Mouse (Mus musculus) stomach, embryonic 15.5 days (tissue): ENCODE measurements around the gene Zbtb7a. TPM values are rescaled to one million over a fixed set of nuclear protein-coding genes. Genes with fewer than 3 reads are reported as not detected.

ENCODE experiments used
- ATAC-seq: fragments of 200-750 bp; cut with Nextera tagmentation; 2 replicates; pipeline ENCODE4 v1.8.0; 2017; ENCODE audit warnings: low read depth, moderate number of reproducible peaks, moderate TSS enrichment; ENCODE audit not compliant: insufficient read depth, low FRiP score
- H3K27ac ChIP-seq: fragments of 300-500 bp; sonication (generic); 2 replicates; pipeline ENCODE4 v1.5.1; 2015; ENCODE audit warnings: mild to moderate bottlenecking, inconsistent platforms
- H3K27me3 ChIP-seq: fragments of 300-500 bp; sonication (generic); replicated peaks from 2 replicates; pipeline ENCODE4 v1.6.1; 2015; ENCODE audit warnings: inconsistent platforms
- H3K36me3 ChIP-seq: fragments of 300-500 bp; sonication (generic); 2 replicates; pipeline ENCODE4 v1.6.1; 2015; ENCODE audit warnings: inconsistent platforms
- H3K4me1 ChIP-seq: fragments of 300-500 bp; sonication (generic); 2 replicates; pipeline ENCODE4 v1.6.1; 2015; ENCODE audit warnings: inconsistent platforms
- H3K4me2 ChIP-seq: fragments of 300-500 bp; sonication (generic); 2 replicates; pipeline ENCODE4 v1.6.1; 2015; ENCODE audit warnings: mild to moderate bottlenecking, inconsistent platforms
- H3K4me3 ChIP-seq: fragments of 300-500 bp; sonication (generic); replicated peaks from 2 replicates; pipeline ENCODE4 v1.5.1; 2015; ENCODE audit warnings: inconsistent platforms
- H3K9ac ChIP-seq: fragments of 300-500 bp; sonication (generic); 2 replicates; pipeline ENCODE4 v1.6.1; 2015; ENCODE audit warnings: inconsistent platforms
- H3K9me3 ChIP-seq: fragments of 300-500 bp; sonication (generic); 2 replicates; pipeline ENCODE4 v1.6.1; 2016; ENCODE audit warnings: inconsistent platforms
- WGBS: fragments of 180-500 bp; shearing (Covaris S2); methylation state at CpG from one replicate; pipeline ENCODE4 v1.1.7; 2015; 5-methylcytosine and 5-hydroxymethylcytosine counted together
- polyA plus RNA-seq: library from polyadenylated mRNA; unstranded; fragments of >200 nt; fragmentation: Nextera tagmentation; extraction: Ambion mirVana; gene quantifications from 2 replicates; pipeline ENCODE4 v1.2.1, GENCODE M21; 2015

The Zbtb7a gene
- polyA plus RNA-seq, 1 experiment from 2014 or later, result 60.1 TPM

DNA sequence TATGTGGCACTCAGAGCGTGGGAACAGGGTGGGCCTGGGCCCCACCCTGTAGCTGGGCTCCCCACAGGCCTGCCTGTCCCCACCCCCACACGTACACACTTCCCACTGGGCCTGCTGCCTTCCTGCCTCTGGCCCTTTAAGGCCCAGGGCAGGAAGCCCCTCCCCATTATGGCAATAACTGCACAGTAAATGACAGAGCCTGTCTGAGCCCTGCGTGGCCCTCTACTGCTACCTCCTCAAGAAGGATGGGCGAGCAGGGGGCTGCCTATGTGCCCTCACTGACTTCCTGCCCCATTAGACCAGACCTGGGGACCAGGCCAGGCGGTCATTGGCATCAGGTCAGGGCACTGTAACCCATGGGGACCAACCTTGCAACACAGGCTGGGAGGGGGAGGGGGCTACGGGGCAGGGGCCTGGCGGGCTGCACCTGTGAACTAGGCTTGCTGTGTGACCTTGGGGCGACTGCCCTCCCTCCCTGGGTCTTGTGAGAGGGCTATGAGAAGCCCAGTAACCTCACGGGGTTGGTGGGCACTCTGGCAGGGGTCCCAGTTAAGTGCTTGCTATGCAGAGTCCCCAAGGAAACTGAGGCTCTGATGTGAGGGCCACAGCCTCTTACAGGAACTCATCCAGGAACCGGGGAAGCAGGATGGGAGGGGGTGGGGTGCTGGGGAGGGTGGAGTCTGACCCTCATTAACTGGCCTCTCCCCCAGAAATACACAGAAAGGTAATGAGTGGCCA is 5.9 kb downstream of the Zbtb7a start:
- WGBS, result 39% methylated on average over 10 of the region's 10 CpGs
- no peak for ATAC-seq
- peak overlapping the region; percentile 87 for H3K27ac ChIP-seq
- H3K9ac ChIP-seq, result peak overlapping the region; percentile 19; the same call in 1 of the 2 replicates
- peaks cover 53% of the 10 kb centered on the region for H3K4me1 ChIP-seq
- no peaks in the 10 kb centered on the region for H3K9me3 ChIP-seq
- peak overlapping the region; percentile 82 for H3K4me2 ChIP-seq
- H3K4me3 ChIP-seq, result peak overlapping the region; percentile 81
- no peaks in the 10 kb centered on the region for H3K27me3 ChIP-seq
- peaks cover 29% of the 10 kb centered on the region for H3K36me3 ChIP-seq

DNA sequence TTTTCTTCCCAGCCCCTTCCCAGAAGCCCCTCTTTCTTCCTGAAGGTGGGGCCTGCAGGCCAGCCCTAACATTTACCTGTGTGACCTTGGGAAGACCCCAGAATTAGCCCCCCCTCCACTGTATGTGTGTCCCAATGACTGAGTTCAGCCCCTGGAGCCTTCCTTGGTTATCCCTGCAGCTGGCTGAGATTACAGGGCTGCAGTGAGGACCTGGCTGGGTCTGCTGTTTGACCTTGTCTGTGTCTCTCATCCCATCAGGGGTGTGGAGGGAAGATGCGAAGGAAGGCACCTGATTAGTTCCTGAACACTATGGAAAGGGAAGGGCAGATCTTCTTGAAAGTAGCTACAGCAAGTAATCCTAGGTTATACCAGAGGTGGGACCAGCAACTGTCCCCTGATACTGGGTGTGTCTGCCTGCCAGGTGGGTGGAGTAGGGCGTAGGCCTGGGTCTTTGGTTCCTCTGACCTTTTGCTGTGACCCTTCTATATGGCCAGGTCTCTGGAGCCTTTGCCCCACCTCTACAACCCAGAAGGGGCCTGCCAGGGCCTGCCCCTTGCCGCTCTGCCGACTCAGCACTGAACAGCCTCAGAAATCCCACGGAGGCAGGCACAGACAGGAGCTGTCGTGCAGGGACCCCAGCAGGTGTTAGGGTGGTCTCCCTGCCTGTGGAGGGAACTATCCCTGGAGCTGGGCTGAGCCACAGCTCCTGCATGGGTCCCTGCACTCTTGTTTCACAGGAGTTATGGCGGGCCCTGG is 6.6 kb downstream of the Zbtb7a start:
- WGBS, result 68% methylated on average over 7 of the region's 7 CpGs
- H3K9me3 ChIP-seq, result no peaks in the 10 kb centered on the region
- peaks cover 56% of the 10 kb centered on the region for H3K4me1 ChIP-seq
- H3K9ac ChIP-seq, result peak overlapping the region; percentile 10; the same call in 1 of the 2 replicates
- H3K4me2 ChIP-seq, result peak overlapping the region; percentile 82
- peak overlapping the region; percentile 81 for H3K4me3 ChIP-seq
- ATAC-seq, result no peak
- H3K27ac ChIP-seq, result peak overlapping the region; percentile 87
- no peaks in the 10 kb centered on the region for H3K27me3 ChIP-seq
- H3K36me3 ChIP-seq, result peaks cover 37% of the 10 kb centered on the region

DNA sequence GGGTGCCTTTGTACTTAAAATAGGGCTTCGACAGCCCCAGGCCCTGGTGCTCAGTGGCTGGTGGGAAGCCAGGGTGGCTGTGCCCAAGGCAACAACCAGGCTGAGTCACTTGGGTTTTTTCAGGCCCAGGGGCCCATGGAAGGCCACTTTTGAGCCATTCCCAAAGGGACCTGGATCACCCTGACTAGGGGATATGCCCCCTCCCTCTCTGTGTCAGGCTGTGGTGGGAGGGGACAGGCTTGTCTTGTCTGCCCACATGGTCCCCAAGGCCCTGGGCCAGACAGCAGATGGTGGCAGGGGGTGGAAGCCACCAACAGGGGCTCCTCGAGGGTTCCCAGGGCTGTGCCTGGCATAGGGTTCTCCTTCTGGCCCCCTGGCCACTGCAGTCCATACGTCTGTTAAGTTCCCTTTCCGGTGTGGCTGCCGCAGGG is 7.5 kb downstream of the Zbtb7a start:
- Histone ChIP-seq H3K4me3 (no peak overlapping the region), H3K27ac (peak overlapping the region; percentile 87), H3K9me3 (no peaks in the 10 kb centered on the region), H3K27me3 (no peaks in the 10 kb centered on the region), H3K9ac (0 out of 2 replicates have a peak overlapping the region, but pooled peaks have one; percentile 4), H3K4me2 (peak overlapping the region; percentile 82), H3K36me3 (peaks cover 46% of the 10 kb centered on the region), H3K4me1 (peaks cover 61% of the 10 kb centered on the region)
- ATAC-seq, result no peak
- WGBS, result 72% methylated on average over 5 of the region's 5 CpGs

- 82% methylated on average over 7 of the region's 7 CpGs for WGBS
- Histone ChIP-seq H3K4me2 (peak overlapping the region; percentile 82; the same call in 1 of the 2 replicates), H3K4me3 (no peak overlapping the region), H3K27me3 (no peaks in the 10 kb centered on the region), H3K36me3 (peaks cover 52% of the 10 kb centered on the region), H3K27ac (peak overlapping the region; percentile 87), H3K4me1 (peaks cover 61% of the 10 kb centered on the region), H3K9me3 (no peaks in the 10 kb centered on the region), H3K9ac (0 out of 2 replicates have a peak overlapping the region, but pooled peaks have one; percentile 4)
- ATAC-seq, result no peak
Measured at GRCm38 (mm10) chr10:81143157-81143633, 8.2 kb downstream of the Zbtb7a start.

GRCm38 (mm10) chr10:81143845-81144437 is 8.9 kb downstream of the Zbtb7a start:
- no peak overlapping the region for H3K4me2 ChIP-seq
- no peak overlapping the region for H3K9ac ChIP-seq
- 93% methylated on average over 52 of the region's 52 CpGs for WGBS
- no peak overlapping the region for H3K27ac ChIP-seq
- peaks cover 59% of the 10 kb centered on the region for H3K4me1 ChIP-seq
- no peak for ATAC-seq
- no peak overlapping the region for H3K4me3 ChIP-seq
- H3K27me3 ChIP-seq, result no peaks in the 10 kb centered on the region
- H3K36me3 ChIP-seq, result peaks cover 60% of the 10 kb centered on the region
- no peaks in the 10 kb centered on the region for H3K9me3 ChIP-seq

DNA sequence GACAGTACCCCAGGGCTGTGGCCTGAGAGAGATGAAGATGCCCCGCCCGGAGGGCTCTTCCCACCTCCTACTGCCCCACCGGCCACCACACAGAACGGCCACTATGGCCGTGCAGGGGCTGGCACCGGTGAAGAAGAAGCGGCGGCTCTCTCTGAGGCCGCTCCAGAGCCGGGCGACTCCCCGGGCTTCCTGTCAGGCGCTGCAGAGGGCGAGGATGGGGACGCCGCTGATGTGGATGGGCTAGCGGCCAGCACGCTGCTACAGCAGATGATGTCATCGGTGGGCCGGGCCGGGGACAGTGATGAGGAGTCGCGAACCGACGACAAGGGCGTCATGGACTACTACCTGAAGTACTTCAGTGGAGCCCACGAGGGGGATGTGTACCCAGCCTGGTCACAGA is 9.6 kb downstream of the Zbtb7a start:
- 91% methylated on average over 27 of the region's 27 CpGs for WGBS
- Histone ChIP-seq H3K4me3 (no peak overlapping the region), H3K4me1 (peaks cover 51% of the 10 kb centered on the region), H3K9ac (no peak overlapping the region), H3K9me3 (no peaks in the 10 kb centered on the region), H3K4me2 (no peak overlapping the region), H3K36me3 (peaks cover 65% of the 10 kb centered on the region), H3K27me3 (no peaks in the 10 kb centered on the region), H3K27ac (peak overlapping the region; percentile 84; the same call in 1 of the 2 replicates)
- no peak for ATAC-seq

DNA sequence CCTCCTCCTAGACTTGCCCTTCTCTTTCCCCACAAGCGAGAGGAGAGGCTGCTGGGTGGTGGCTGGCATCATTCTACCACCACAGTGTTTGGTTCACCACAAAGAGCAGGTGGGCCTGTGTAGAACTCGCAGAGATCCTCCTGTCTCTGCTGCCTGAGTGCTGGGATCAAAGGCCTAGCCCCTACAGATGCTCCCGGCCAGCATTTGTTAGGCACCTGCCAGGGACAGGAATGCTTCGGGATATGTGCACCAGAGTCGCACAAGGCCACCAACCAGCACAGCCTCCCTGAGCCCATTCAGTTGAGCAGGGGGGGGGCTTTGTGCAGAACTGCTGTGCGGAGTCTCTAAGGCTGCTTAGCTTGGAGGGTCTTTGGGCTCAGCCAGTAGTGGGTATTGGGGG is 10.3 kb downstream of the Zbtb7a start:
- H3K4me3 ChIP-seq, result peak overlapping the region; percentile 12; the same call in 1 of the 2 replicates
- H3K9me3 ChIP-seq, result no peaks in the 10 kb centered on the region
- peak overlapping the region; percentile 38; the same call in 1 of the 2 replicates for H3K4me2 ChIP-seq
- peaks cover 72% of the 10 kb centered on the region for H3K36me3 ChIP-seq
- 91% methylated on average over 6 of the region's 6 CpGs for WGBS
- H3K4me1 ChIP-seq, result peaks cover 45% of the 10 kb centered on the region
- peak overlapping the region; percentile 84 for H3K27ac ChIP-seq
- H3K9ac ChIP-seq, result no peak overlapping the region
- no peak for ATAC-seq
- no peaks in the 10 kb centered on the region for H3K27me3 ChIP-seq

GRCm38 (mm10) chr10:81145778-81146177 is 10.8 kb downstream of the Zbtb7a start:
- Histone ChIP-seq H3K9me3 (no peaks in the 10 kb centered on the region), H3K9ac (no peak overlapping the region), H3K4me1 (peaks cover 40% of the 10 kb centered on the region), H3K36me3 (peaks cover 75% of the 10 kb centered on the region), H3K4me2 (peak overlapping the region; percentile 38), H3K4me3 (peak overlapping the region; percentile 12; the same call in 1 of the 2 replicates), H3K27ac (peak overlapping the region; percentile 84), H3K27me3 (no peaks in the 10 kb centered on the region)
- WGBS, result 67% methylated on average over 7 of the region's 7 CpGs
- peak; percentile 54 for ATAC-seq

- Histone ChIP-seq H3K9ac (no peak overlapping the region; the same call in 1 of the 2 replicates), H3K36me3 (peaks cover 75% of the 10 kb centered on the region), H3K27me3 (no peaks in the 10 kb centered on the region), H3K9me3 (no peaks in the 10 kb centered on the region), H3K4me2 (peak overlapping the region; percentile 38), H3K4me1 (peaks cover 35% of the 10 kb centered on the region), H3K4me3 (peak overlapping the region; percentile 12; the same call in 1 of the 2 replicates), H3K27ac (peak overlapping the region; percentile 84)
- 65% methylated on average over 4 of the region's 4 CpGs for WGBS
- ATAC-seq, result peak; percentile 11
Measured at GRCm38 (mm10) chr10:81146296-81146695, 11.3 kb downstream of the Zbtb7a start.

- peaks cover 81% of the 10 kb centered on the region for H3K36me3 ChIP-seq
- ATAC-seq, result no peak
- peaks cover 16% of the 10 kb centered on the region; the same call in 1 of the 2 replicates for H3K4me1 ChIP-seq
- H3K4me2 ChIP-seq, result no peak overlapping the region
- no peaks in the 10 kb centered on the region for H3K9me3 ChIP-seq
- H3K9ac ChIP-seq, result no peak overlapping the region
- H3K27me3 ChIP-seq, result no peaks in the 10 kb centered on the region
- 74% methylated on average over 6 of the region's 6 CpGs for WGBS
- H3K4me3 ChIP-seq, result no peak overlapping the region
- H3K27ac ChIP-seq, result no peak overlapping the region
Measured at GRCm38 (mm10) chr10:81151261-81151660, 16.2 kb downstream of the Zbtb7a start.

DNA sequence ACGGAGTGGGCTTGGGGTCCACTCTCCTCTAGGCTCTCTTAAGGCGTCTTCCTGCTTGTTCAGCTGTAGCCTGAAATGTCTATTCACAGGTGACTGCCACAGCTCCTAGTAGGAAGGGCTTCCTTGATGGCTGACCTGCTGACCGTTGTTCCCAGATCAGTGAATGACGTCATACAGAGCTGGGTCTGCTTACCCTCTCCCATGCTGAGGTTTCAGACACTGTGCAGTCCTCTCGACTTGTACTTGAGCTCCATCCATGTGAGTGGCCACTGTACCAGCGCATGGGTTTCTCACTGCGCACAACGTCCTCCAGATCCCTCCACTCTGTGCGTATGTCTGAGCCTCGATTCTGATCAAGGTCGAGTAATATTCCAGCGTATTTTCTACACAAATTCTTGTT is 17.6 kb downstream of the Zbtb7a start:
- Histone ChIP-seq H3K9me3 (no peaks in the 10 kb centered on the region), H3K27ac (peak overlapping the region; percentile 59), H3K27me3 (no peaks in the 10 kb centered on the region), H3K4me3 (no peak overlapping the region), H3K36me3 (peaks cover 81% of the 10 kb centered on the region), H3K4me2 (no peak overlapping the region), H3K4me1 (peaks cover 7% of the 10 kb centered on the region; the same call in 1 of the 2 replicates), H3K9ac (no peak overlapping the region)
- WGBS, result 69% methylated on average over 12 of the region's 12 CpGs
- ATAC-seq, result no peak
